Mouse (Mus musculus) monocyte, adult 5-6 weeks (primary cell): Measurements from ENCODE around the gene Soat2. TPM values are rescaled to one million over a fixed set of nuclear protein-coding genes. Genes with fewer than 3 reads are reported as not detected.

Source experiments
- ATAC-seq: fragments of 153-309, 156-312 bp; replicated peaks from 2 replicates; pipeline ENCODE4 v1.8.0; 2017; ENCODE audit warnings: mild to moderate bottlenecking; ENCODE audit not compliant: low TSS enrichment, insufficient number of reproducible peaks, severe bottlenecking, poor library complexity, low FRiP score
- total RNA-seq: library from RNA; stranded (forward); fragments of 200-1000, 200-491, 200-594 nt; gene quantifications from 3 replicates; pipeline ENCODE4 v1.2.3, GENCODE M21; 2017

Soat2 gene
- total RNA-seq, 1 experiment from 2014 or later = 6.2 TPM

DNA sequence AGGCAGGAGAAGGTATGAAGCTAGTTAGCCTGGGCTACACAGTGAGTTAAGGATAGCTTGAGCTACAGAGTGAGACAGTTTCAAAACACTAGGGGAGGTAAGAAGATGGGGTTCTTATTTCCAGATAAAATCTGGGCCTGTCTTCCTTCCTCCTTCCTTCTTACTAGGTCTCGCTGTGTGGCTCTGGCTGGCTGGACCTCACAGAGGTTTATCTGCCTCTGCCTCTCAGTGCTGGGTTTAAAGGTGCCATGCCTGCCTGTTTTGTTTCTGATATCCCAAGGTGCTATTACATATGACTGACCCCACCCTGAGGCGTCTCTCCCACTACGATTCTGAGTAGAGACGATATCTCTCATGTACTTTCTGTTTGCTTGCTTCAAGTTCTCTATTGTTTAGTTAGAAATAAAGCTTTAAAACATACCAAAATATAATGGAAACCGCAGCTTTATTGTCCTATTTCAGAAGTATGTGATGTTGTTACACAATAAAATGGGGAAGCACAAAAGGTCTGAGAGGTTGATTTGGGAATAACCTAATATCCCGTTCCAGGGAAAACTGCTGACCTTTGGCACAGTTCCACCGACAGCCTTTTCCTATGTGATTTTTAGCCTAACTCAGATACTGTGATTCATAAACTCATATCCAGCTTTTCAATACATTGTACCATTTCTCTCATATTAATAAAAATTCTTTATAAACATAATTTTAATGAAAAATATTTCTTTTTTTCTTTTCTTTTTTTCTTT is 26.4 kb downstream of the Soat2 start:
- no peak for ATAC-seq

DNA sequence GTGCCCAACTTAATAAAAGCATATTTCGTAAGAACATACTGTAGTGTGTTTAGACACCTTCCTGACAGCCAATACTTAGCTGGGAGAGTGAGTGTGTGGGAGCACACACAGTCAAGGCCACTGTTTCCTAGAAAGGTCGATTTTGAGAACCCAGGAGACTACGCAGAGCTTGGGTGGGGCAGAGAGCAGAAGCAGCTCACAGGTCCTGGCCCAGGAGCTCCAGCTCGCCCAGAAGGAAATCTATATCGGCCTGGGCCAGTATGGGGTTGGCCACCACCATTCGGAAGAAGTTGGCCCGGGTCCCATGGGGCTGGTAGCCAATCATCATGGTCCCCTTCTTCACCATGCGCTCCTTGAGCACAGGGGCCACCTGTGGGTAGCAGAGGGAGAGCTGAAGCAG is 27.1 kb downstream of the Soat2 start:
- no peak for ATAC-seq

DNA sequence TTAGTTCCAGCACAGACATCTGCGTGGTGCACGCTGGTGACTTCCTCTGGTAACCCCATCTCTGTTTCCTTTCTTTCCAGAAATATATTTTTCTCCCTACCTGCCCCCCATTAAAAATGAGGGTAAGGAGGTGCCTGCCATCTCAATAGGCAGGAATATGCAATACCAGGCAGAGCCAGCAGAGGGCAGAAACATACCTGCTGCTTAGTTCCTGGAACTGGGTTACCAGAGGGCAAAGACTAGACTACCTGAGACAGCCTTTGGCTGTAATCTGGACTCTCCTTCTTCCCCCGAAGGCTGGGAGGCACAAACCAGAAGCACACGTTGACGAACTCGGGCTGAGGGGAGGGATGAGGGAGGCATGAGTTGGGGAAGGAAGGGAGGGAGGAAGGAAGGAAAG is 28.0 kb downstream of the Soat2 start:
- ATAC-seq = peak; percentile 81

DNA sequence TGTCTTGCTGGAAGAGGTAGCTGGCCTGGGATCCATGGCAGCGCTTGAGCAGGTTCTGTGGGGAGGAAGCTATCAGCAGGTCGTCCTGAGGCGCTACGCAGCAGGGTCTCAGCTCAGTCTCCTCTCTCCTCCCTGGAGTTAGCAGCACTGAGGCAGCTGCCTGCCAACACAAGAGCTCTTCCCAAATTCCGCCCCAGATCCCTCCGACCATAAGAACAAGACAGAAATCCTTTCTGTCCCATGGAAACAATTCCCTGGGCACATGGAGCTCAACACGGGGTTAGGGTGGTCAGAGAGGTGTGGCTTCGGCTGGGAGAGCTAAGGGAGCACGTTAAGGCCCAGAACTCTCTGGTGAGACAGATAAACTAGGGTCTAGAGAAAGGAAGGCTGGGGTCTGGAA is 28.8 kb downstream of the Soat2 start:
- ATAC-seq = no peak

DNA sequence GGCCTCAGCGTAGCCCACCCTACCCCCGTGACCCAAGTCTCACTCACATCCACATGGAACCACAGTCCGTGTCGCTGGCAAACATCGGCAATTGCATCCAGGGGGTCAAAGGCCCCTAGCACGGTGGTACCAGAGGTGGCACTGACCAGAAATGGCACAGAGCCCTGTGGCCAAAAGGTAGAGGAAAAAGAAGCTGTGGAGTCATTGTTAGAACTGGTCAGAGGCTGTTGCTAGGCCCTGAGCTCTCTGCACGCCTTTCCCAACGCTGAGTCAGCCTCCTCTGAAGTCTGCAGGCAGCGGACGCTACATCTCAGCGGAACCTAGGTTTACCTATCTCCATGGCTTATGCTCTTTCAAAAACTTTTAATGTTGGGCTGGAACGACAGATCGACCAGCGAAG is 29.6 kb downstream of the Soat2 start:
- ATAC-seq = no peak

DNA sequence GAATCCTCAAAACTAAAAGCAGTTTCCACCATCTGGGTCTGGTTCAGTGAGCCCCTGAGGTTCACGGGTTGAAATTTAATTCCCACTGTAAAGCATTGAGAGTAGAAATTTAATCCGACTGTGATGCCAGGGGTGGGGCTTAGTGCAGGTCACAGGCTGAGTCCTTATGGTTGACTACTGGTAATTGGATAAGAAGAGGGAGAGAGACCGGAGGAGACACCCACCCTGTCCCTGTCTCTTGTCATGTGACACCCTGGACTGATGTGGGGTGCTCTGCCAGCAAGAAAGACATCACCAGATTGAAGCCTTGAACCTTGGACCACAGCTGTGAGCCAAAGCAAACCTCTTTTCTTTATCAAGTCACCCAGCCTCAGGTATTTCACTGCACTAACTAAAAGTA is 32.8 kb downstream of the Soat2 start:
- ATAC-seq = no peak

DNA sequence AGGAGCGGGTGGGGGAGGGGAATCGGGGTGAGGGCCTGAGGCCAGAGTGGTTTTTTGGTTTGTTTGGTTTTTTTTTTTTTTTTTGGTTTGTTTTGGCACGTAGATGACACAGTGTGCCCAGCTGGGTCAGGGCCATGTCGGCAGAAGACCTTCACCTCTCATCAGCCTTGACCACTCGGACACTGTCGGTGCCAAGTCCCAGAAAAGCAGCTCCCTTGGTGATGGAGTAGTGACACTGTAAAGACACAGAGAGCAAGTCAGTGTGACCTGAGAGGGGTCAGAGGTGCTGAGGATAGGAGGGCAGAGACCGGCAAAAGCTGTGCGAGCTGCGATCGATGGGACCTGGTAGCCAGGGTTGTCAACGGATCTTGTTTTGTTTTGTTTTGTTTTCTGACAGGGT is 35.9 kb downstream of the Soat2 start:
- ATAC-seq = no peak

DNA sequence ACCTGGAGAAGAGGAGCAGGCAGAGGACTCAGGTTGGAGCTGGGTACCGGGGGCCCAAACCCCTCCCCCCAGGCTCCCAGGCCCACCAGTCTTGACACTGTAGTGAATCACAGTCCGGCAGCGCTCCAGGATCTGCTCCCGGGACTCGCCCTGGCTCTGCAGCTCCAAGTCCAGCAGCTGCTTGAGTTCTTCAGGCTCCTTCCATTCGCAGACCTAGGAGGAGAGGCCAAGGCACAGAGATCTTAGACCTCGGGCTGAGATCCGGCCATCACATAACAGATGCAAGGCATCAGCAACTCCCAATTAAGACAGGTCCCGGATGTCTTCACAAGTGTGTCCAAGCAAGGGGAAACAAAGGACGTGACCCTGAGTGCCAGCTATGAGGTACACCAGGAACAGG is 37.8 kb downstream of the Soat2 start:
- ATAC-seq = no peak

DNA sequence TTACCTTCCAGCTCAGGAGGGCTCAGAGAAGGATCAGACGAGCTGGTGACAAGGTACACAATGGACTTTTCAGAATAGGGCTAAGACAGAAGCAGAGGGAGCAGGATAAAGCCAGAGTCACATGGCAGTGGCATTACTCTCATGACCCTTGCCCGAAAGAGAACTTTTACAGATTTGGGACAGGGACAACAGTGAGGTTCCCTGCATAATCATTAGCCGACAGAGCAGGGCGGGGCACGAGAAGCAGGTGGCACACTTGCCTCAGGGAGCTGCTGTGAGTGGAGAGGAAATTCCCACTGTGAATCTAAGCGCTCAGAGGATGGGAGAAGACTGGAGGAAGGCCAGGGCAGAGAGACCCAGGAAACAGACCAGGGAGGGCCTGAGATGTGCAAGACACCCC is 38.6 kb downstream of the Soat2 start:
- ATAC-seq = no peak

DNA sequence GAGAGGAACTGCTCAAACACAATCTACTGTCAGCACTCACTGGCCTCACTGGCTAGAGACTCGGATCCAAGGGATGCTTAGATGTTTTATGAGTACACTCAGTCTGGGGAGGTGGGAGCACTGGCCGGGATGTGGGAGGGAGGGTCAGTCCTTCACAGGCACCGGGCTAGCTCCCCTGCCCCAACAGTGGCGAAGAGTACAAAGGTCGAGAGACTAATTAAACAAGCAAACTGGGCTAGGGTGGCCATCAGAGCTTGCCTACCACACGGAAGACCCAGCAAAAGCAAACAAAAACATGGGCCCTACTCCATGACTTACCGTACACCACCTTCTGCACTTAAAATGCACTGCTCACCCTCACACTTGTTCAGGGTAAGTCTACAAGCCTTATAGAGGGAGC is 41.4 kb downstream of the Soat2 start:
- ATAC-seq = no peak

DNA sequence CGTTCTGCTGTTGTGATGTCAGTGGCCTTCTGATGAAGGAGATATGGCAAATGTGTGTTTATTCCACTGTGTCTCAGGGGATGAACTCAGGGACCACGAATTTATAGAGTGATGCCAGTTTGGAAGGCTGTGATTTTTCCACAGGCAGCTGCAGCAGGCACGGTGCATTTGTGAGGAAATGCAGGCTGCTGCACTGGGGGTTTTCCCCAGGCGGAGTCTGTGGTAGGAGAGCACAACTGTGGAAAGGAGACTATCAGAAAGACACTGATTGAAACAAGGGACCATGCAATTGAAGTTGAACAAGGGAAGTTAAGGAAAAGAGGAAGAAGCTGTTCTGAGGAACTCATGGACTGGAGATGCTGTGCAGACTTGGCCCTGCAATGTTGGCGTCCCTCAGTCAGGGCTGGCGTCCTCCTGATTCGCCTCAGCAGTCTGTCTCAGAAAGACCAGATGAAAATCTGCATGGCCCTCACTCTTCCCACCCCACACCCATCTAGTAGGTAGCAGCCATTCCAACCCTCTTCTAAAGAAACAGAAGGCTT is 42.0 kb downstream of the Soat2 start:
- ATAC-seq = peak; percentile 65

DNA sequence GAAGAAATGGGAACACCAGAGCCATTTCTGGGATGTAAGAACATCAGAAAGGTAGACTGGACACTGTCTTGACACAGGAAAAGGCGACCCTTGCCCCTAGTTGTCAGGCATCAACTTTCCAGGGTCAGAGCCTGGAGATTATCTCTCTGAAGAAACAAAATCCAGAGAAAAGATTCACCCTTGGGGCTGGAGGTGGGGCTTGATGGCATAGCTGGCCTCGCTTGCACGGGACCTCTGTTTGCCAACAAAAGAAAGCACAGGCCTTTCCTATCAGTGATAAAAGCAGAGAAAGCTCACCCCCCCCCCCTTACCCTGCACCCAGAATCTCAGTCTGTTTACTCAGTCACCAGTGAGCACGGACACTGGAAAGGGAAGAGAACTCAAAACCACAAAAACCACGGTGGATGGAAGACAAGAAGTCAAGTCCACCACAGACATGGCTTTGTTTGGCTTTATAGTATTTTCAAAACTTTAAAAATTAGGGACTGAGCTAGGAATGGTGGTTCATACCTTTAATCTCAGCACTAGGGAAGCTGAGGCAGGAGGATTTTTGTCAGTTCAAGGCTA is 42.6 kb downstream of the Soat2 start:
- ATAC-seq = no peak

DNA sequence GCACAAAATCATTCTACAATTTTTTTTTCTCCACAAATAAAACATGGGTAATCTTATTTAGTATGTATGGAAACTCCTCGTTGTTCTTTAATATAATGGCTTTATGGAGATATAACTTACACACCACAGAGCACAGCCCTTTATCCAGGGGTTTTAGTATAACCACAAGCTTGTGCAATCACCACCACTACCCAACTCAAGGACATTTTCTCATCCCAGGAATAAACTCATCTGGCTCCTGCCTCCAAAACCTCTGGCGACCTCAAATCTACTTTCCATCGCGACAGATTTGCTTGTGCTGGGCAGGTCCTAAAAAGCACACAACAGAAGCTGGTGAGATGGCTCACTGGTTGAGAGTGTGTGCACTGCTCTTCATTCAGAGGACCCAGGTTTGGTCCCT is 43.3 kb downstream of the Soat2 start:
- ATAC-seq = no peak

DNA sequence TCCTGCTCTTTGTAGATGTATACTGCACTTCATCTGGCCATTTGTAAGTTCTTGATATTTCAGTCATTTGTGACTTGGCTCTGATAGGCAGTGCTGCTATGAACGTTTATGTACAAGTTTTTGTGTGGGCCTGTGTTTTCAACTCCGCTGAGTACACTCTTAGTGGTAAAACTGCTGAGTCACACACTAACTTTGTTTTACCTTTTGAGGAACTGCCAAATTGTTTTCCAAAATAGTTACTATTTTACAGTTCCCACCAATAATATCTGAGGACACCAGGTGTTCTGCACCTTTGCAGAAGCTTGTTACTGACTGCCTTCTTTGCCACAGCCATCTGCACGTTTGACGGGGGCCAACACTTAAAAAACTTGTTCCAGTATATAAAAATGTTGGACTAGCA is 44.1 kb downstream of the Soat2 start:
- ATAC-seq = no peak

DNA sequence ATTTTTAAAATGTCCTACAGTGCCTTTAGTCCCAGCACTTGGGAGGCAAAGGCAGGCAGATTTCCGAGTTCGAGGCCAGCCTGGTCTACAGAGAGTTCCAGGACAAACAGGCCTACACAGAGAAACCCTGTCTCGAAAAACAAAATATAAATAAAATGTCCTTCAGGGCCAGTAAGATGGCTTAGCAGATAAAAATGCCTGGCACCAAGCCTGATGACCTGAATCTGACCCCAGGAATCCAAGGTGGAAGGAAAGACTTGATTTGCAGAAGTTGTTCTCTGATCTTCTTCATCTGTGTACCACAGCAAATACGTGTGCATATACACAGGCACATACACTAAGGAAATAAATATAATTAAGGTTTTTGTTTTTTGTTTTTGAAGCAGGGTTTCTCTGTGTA is 45.0 kb downstream of the Soat2 start:
- ATAC-seq = no peak

DNA sequence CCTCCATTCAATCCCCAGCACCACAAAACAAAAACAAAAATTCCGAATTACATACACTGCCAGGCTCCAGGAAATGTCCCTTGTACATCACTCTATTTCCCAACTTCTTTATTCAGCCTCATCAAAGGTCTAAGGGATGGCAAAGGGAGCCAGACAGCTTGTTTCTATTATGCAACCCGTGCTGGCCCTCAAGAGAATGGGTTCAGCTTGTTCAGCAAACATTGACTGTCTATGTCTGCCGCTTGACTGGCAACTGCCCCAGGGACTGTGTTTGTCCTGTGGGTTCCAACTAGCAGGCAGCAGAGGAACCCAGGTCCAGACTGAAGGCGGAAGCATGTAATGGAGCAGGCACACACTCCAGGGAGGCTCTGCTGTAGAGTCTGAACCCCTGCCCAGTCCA is 48.5 kb downstream of the Soat2 start:
- no peak for ATAC-seq

DNA sequence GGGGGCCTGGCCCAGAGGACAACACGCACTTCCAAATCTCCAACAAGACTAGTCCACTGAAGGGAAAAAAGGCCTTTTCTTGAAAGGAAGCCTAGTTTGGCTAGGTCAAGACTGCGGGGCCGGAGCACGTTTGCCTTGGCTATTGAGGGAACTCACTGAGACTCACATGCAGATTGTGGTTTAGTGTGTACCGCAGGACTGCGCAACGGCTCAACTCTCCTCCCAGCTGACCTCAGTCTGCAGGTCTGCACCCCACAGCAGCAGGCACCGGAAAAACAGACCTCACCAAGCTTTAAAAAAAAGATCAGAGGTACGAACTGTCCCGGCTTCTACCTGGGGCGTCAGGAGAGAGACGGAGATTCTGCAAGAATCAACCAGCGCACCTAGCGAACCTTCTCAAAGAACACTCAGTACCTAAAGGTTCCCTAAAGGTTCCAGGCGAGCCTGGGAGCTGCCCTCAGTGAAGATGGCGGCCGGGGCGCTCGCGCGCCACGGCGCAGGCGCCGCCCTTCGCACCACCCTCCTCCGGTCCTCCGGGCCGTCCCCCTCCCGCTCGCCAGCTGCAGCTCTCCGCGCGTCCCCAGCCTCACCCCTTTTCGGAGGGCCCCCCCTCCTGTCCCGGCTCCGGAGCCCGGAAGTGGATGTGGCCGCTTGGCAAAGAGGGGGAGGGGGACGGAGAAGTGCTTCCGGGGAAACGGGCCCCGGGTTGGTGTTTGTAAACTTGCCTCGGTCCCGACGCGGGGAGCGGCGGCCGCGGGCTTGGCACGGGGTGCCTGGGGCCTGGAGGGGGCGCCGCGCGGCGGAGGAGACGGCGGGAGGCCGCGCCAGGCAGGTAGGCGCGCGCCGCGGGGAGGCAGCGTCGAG is 52.9 kb downstream of the Soat2 start, which contains the start of gene Zfp740:
Gene Zfp740 (plus strand): TSS at position 279 of the 864 bp plus-strand sequence.
- ATAC-seq = peak; percentile 90

DNA sequence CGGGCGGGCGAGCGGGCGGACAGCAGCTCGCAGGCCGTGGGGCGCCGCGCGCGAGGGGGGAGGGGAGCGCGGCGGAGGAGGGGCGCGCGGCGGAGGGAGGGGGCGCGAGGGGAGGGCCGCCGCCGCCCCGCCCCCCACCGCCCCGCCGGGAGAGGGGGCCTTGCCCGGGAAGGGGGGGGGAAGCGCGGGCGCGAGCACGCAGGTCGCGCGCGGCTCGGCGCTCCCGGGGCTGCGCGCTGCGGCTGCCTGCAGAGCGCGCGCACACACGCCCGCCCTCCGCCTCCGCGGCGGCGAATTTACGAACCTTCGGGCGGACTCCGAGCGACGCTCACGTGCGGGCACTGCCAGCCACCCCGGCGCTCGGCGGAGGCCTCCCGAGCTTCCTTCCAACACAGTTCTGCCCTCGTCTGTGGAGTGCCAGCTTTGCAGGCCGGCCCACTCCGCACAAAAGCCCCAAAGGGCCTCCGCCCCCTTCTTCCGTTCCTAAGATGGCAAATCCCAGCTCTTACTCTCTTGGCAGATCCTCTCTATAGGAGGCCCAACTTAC is 53.6 kb downstream of the Soat2 start:
- 0 out of 2 replicates have a peak, but pooled peaks have one; percentile 36 for ATAC-seq
